Mouse (Mus musculus): ENCODE measurements around the gene Ncl. TPM values are rescaled to one million over a fixed set of nuclear protein-coding genes. Genes with fewer than 3 reads are reported as not detected.

Ncl gene
- total RNA-seq, 1 experiment from 2014 or later: 246 TPM

DNA sequence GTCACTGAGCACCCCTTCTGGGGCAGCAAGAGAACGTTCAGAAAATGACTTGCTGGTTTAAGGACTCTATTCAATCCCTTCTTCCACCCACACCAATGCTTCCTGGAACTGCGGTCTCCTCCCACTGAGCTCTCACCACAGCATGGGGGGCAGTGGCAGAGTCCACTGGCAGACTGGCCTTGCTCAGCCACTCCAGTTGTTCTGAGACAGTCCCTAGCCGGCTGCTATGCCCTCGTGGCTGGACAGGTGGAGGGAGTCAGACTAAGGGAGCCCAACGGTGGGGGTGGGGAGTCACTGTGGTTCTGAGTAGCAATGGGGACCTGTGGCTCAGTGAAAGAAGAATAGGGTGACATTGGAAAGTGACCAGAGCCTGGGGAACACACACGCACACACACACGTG lies 58.5 kb downstream of the Ncl start:
- no peak for ATAC-seq (ENCODE audit: extremely low read depth, insufficient number of reproducible peaks, low FRiP score, poor library complexity, severe bottlenecking)

DNA sequence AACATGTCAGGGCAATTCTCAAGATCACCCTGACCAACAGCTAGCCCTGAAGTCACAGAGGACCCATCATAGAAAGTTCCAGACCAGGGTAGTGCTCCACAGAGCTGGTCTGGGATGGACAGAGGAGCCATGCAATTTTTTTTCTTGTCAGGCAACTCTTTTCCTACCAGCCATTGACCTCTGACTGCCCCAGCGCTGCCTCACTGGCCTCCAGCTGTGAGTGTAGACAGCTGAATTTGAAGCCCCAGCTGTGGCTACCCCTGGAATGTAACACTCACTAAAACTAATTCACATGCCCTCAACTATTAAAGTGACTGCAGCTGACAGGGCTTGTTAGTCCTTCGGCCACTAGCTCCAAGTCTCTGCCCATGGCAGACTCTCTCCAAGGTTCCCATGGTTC lies 59.1 kb downstream of the Ncl start:
- no peak for ATAC-seq (ENCODE audit: extremely low read depth, insufficient number of reproducible peaks, low FRiP score, poor library complexity, severe bottlenecking)

Other genes starting within 250 kb of the Ncl start
- gene Htr2b, start 247.4 kb downstream of the Ncl start, total RNA-seq (2017): not detected in 2 replicates
- 8.1 TPM in 1 of 2 replicates, not detected in the other for gene Gm21972, start 225.8 kb downstream of the Ncl start, total RNA-seq (2017)
- 6.0 and 8.7 TPM in 2 replicates for gene Armc9, start 204.6 kb downstream of the Ncl start, total RNA-seq (2017)
- gene B3gnt7, start 56.6 kb downstream of the Ncl start, total RNA-seq (2017): 1.8 and 3.4 TPM in 2 replicates
- gene Nmur1, start 66.8 kb upstream of the Ncl start, total RNA-seq (2017): not detected in 2 replicates
- gene Tex44, start 66.9 kb upstream of the Ncl start, total RNA-seq (2017): not detected in 2 replicates
- gene Ptma, start 167.3 kb upstream of the Ncl start, total RNA-seq (2017): 1,253 and 1,399 TPM in 2 replicates
- gene Pde6d, start 223.2 kb upstream of the Ncl start, total RNA-seq (2017): 5.1 and 8.0 TPM in 2 replicates
- gene Cops7b, start 223.5 kb upstream of the Ncl start, total RNA-seq (2017): 8.6 and 9.9 TPM in 2 replicates

Measured in neutrophil, adult 5-6 weeks (primary cell).